Mouse (Mus musculus): ENCODE data around the gene Kdm5a. TPM values are rescaled to one million over a fixed set of nuclear protein-coding genes. Genes with fewer than 3 reads are reported as not detected.

The Kdm5a gene
- polyA plus RNA-seq, 1 experiment from 2014 or later, result 53.8 TPM

GRCm38 (mm10) chr6:120450208-120450607, 86.3 kb downstream of the Kdm5a start:
- Histone ChIP-seq H3K4me2 (replicated peaks) (no peak overlapping the region), H3K9me3 (no peaks in the 10 kb centered on the region), H3K4me1 (no peaks in the 10 kb centered on the region), H3K9ac (replicated peaks) (no peak overlapping the region), H3K4me3 (no peak overlapping the region), H3K27me3 (no peaks in the 10 kb centered on the region), H3K36me3 (no peaks in the 10 kb centered on the region), H3K27ac (replicated peaks) (no peak overlapping the region)
- ATAC-seq (replicated peaks), result no peak
- WGBS, result 95% methylated on average over 3 of the region's 3 CpGs

- 89% methylated on average over 11 of the region's 11 CpGs for WGBS
- Histone ChIP-seq H3K9ac (replicated peaks) (no peak overlapping the region), H3K4me3 (no peak overlapping the region), H3K27me3 (no peaks in the 10 kb centered on the region), H3K4me1 (no peaks in the 10 kb centered on the region), H3K36me3 (no peaks in the 10 kb centered on the region), H3K27ac (replicated peaks) (no peak overlapping the region), H3K4me2 (replicated peaks) (no peak overlapping the region), H3K9me3 (no peaks in the 10 kb centered on the region)
- ATAC-seq (replicated peaks), result no peak
Observed at GRCm38 (mm10) chr6:120452384-120453102, 88.6 kb downstream of the Kdm5a start.

GRCm38 (mm10) chr6:120453103-120453445, 89.2 kb downstream of the Kdm5a start:
- 90% methylated on average over 5 of the region's 5 CpGs for WGBS
- Histone ChIP-seq H3K4me3 (no peak overlapping the region), H3K36me3 (no peaks in the 10 kb centered on the region), H3K27ac (replicated peaks) (no peak overlapping the region), H3K4me2 (replicated peaks) (no peak overlapping the region), H3K9ac (replicated peaks) (no peak overlapping the region), H3K4me1 (no peaks in the 10 kb centered on the region), H3K27me3 (no peaks in the 10 kb centered on the region), H3K9me3 (no peaks in the 10 kb centered on the region)
- no peak for ATAC-seq (replicated peaks)

- Histone ChIP-seq H3K4me3 (no peak overlapping the region), H3K4me1 (no peaks in the 10 kb centered on the region), H3K27me3 (no peaks in the 10 kb centered on the region), H3K4me2 (replicated peaks) (no peak overlapping the region), H3K9ac (replicated peaks) (no peak overlapping the region), H3K9me3 (no peaks in the 10 kb centered on the region), H3K36me3 (no peaks in the 10 kb centered on the region), H3K27ac (replicated peaks) (no peak overlapping the region)
- no peak for ATAC-seq (replicated peaks)
- 92% methylated on average over 3 of the region's 3 CpGs for WGBS
Observed at GRCm38 (mm10) chr6:120453556-120453955, 89.6 kb downstream of the Kdm5a start.

GRCm38 (mm10) chr6:120454627-120455077, 90.7 kb downstream of the Kdm5a start:
- H3K36me3 ChIP-seq, result no peaks in the 10 kb centered on the region
- H3K4me2 ChIP-seq (replicated peaks), result no peak overlapping the region
- no peaks in the 10 kb centered on the region for H3K27me3 ChIP-seq
- WGBS, result 72% methylated on average over 11 of the region's 11 CpGs
- no peak overlapping the region for H3K9ac ChIP-seq (replicated peaks)
- no peaks in the 10 kb centered on the region for H3K4me1 ChIP-seq
- no peak overlapping the region for H3K27ac ChIP-seq (replicated peaks)
- ATAC-seq (replicated peaks), result no peak
- H3K4me3 ChIP-seq, result no peak overlapping the region
- no peaks in the 10 kb centered on the region for H3K9me3 ChIP-seq

- H3K36me3 ChIP-seq, result no peaks in the 10 kb centered on the region
- no peak for ATAC-seq (replicated peaks)
- 75% methylated on average over 7 of the region's 7 CpGs for WGBS
Observed at GRCm38 (mm10) chr6:120457074-120457473, 93.2 kb downstream of the Kdm5a start.

GRCm38 (mm10) chr6:120457751-120458150, 93.8 kb downstream of the Kdm5a start:
- peaks cover 16% of the 10 kb centered on the region; the same call in 1 of the 2 replicates for H3K27me3 ChIP-seq
- H3K4me3 ChIP-seq, result no peak overlapping the region
- ATAC-seq (replicated peaks), result no peak
- no peaks in the 10 kb centered on the region for H3K9me3 ChIP-seq
- no peak overlapping the region for H3K4me2 ChIP-seq (replicated peaks)
- H3K4me1 ChIP-seq, result no peaks in the 10 kb centered on the region
- H3K36me3 ChIP-seq, result no peaks in the 10 kb centered on the region
- WGBS, result 95% methylated on average over 5 of the region's 5 CpGs
- H3K9ac ChIP-seq (replicated peaks), result no peak overlapping the region
- no peak overlapping the region for H3K27ac ChIP-seq (replicated peaks)

More at GRCm38 (mm10) chr6:120457074-120457473, 93.2 kb downstream of the Kdm5a start:
- Histone ChIP-seq H3K4me2 (replicated peaks) (no peak overlapping the region), H3K9me3 (no peaks in the 10 kb centered on the region), H3K9ac (replicated peaks) (no peak overlapping the region), H3K27ac (replicated peaks) (no peak overlapping the region), H3K4me3 (no peak overlapping the region), H3K27me3 (peaks cover 11% of the 10 kb centered on the region; the same call in 1 of the 2 replicates), H3K4me1 (no peaks in the 10 kb centered on the region)

- Histone ChIP-seq H3K4me2 (replicated peaks) (no peak overlapping the region), H3K4me1 (peaks cover 18% of the 10 kb centered on the region), H3K9me3 (no peaks in the 10 kb centered on the region), H3K27ac (replicated peaks) (no peak overlapping the region), H3K27me3 (peaks cover 33% of the 10 kb centered on the region; the same call in 1 of the 2 replicates), H3K4me3 (no peak overlapping the region), H3K9ac (replicated peaks) (no peak overlapping the region), H3K36me3 (no peaks in the 10 kb centered on the region)
- WGBS, result 71% methylated on average over 15 of the region's 15 CpGs
- no peak for ATAC-seq (replicated peaks)
Observed at GRCm38 (mm10) chr6:120461217-120461616, 97.3 kb downstream of the Kdm5a start.

- H3K9ac ChIP-seq (replicated peaks), result no peak overlapping the region
- no peak overlapping the region for H3K27ac ChIP-seq (replicated peaks)
- peaks cover 18% of the 10 kb centered on the region for H3K4me1 ChIP-seq
- no peak for ATAC-seq (replicated peaks)
- H3K9me3 ChIP-seq, result no peaks in the 10 kb centered on the region
- H3K4me2 ChIP-seq (replicated peaks), result no peak overlapping the region
- H3K36me3 ChIP-seq, result no peaks in the 10 kb centered on the region
- no peak overlapping the region for H3K4me3 ChIP-seq
- peaks cover 33% of the 10 kb centered on the region; the same call in 1 of the 2 replicates for H3K27me3 ChIP-seq
- WGBS, result 54% methylated on average over 6 of the region's 6 CpGs
Observed at GRCm38 (mm10) chr6:120462251-120462650, 98.3 kb downstream of the Kdm5a start.

- under 1% methylated on average over 90 of the region's 90 CpGs for WGBS
- H3K36me3 ChIP-seq, result no peaks in the 10 kb centered on the region
- H3K4me1 ChIP-seq, result peaks cover 18% of the 10 kb centered on the region
- H3K9ac ChIP-seq (replicated peaks), result peak within 1 kb of the TSS; percentile 41
- peaks cover 33% of the 10 kb centered on the region; the same call in 1 of the 2 replicates for H3K27me3 ChIP-seq
- ATAC-seq (replicated peaks), result peak; percentile 79
- H3K4me2 ChIP-seq (replicated peaks), result peak within 1 kb of the TSS; percentile 57
- H3K27ac ChIP-seq (replicated peaks), result no peak within 1 kb of the TSS
- peak within 1 kb of the TSS; percentile 55 for H3K4me3 ChIP-seq
- no peaks in the 10 kb centered on the region for H3K9me3 ChIP-seq
Observed at GRCm38 (mm10) chr6:120463086-120463871, 99.4 kb downstream of the Kdm5a start, which contains the start of gene Il17ra. Il17ra (plus strand) TSS chr6:120463247.

- peak overlapping the region; percentile 41; the same call in 1 of the 2 replicates for H3K9ac ChIP-seq (replicated peaks)
- H3K4me1 ChIP-seq, result peaks cover 18% of the 10 kb centered on the region
- no peaks in the 10 kb centered on the region for H3K9me3 ChIP-seq
- no peak overlapping the region for H3K27ac ChIP-seq (replicated peaks)
- peak; percentile 30 for ATAC-seq (replicated peaks)
- WGBS, result 5% methylated on average over 11 of the region's 11 CpGs
- no peaks in the 10 kb centered on the region for H3K36me3 ChIP-seq
- H3K4me3 ChIP-seq, result peak overlapping the region; percentile 55
- H3K27me3 ChIP-seq, result peaks cover 33% of the 10 kb centered on the region; the same call in 1 of the 2 replicates
- peak overlapping the region; percentile 57 for H3K4me2 ChIP-seq (replicated peaks)
Observed at GRCm38 (mm10) chr6:120463884-120464283, 100.0 kb downstream of the Kdm5a start.

- Histone ChIP-seq H3K4me1 (peaks cover 18% of the 10 kb centered on the region), H3K4me3 (no peak overlapping the region), H3K36me3 (no peaks in the 10 kb centered on the region), H3K4me2 (replicated peaks) (peak overlapping the region; percentile 57), H3K9me3 (no peaks in the 10 kb centered on the region), H3K9ac (replicated peaks) (no peak overlapping the region), H3K27me3 (peaks cover 33% of the 10 kb centered on the region; the same call in 1 of the 2 replicates), H3K27ac (replicated peaks) (no peak overlapping the region)
- 45% methylated on average over 9 of the region's 9 CpGs for WGBS
- no peak for ATAC-seq (replicated peaks)
Observed at GRCm38 (mm10) chr6:120464406-120464939, 100.5 kb downstream of the Kdm5a start.
